Mouse (Mus musculus) kidney, postnatal 0 days (tissue): ENCODE data around the gene Erc2. TPM values are rescaled to one million over a fixed set of nuclear protein-coding genes. Genes with fewer than 3 reads are reported as not detected.

ENCODE experiments used
- ATAC-seq: fragments of 200-750 bp; cut with Nextera tagmentation; replicated peaks from 2 replicates; pipeline ENCODE4 v1.8.0; 2017; ENCODE audit warnings: low read depth, moderate number of reproducible peaks, moderate TSS enrichment, moderate library complexity; ENCODE audit not compliant: low FRiP score
- DNase-seq: peaks from one replicate; pipeline ENCODE4 v3.0.0-alpha.2; 2016; ENCODE audit warnings: low spot score
- H3K27ac ChIP-seq: fragments of 300-500 bp; sonication (generic); 2 replicates; pipeline ENCODE4 v1.5.1; 2014; ENCODE audit warnings: mild to moderate bottlenecking
- H3K27me3 ChIP-seq: fragments of 300-500 bp; sonication (generic); 2 replicates; pipeline ENCODE4 v1.6.1; 2014; ENCODE audit warnings: low read length, mixed read lengths; ENCODE audit not compliant: insufficient read depth
- H3K36me3 ChIP-seq: fragments of 300-500 bp; sonication (generic); 2 replicates; pipeline ENCODE4 v1.6.1; 2014; ENCODE audit warnings: low read length, mixed read lengths; ENCODE audit not compliant: insufficient read depth
- H3K4me1 ChIP-seq: fragments of 300-500 bp; sonication (generic); replicated peaks from 2 replicates; pipeline ENCODE4 v1.6.1; 2014; ENCODE audit warnings: antibody characterized with exemption, low read length, mixed read lengths; ENCODE audit not compliant: insufficient read depth
- H3K4me2 ChIP-seq: fragments of 300-500 bp; sonication (generic); 2 replicates; pipeline ENCODE4 v1.6.1; 2014; ENCODE audit warnings: mild to moderate bottlenecking, low read length, moderate library complexity, mixed read lengths
- H3K4me3 ChIP-seq: fragments of 300-500 bp; sonication (generic); replicated peaks from 2 replicates; pipeline ENCODE4 v1.5.1; 2014; ENCODE audit warnings: low read depth, low read length
- H3K9ac ChIP-seq: fragments of 300-500 bp; sonication (generic); 2 replicates; pipeline ENCODE4 v1.6.1; 2014; ENCODE audit warnings: low read depth, low read length
- H3K9me3 ChIP-seq: fragments of 300-500 bp; sonication (generic); replicated peaks from 2 replicates; pipeline ENCODE4 v1.6.1; 2016; ENCODE audit warnings: low read length, inconsistent platforms, mixed read lengths
- CTCF ChIP-seq: IDR thresholded peaks from 2 replicates; pipeline ENCODE4 v1.5.1; 2016; ENCODE audit warnings: antibody characterized with exemption, low read depth, mild to moderate bottlenecking, moderate library complexity
- WGBS: fragments of 180-500 bp; shearing (Covaris S2); extraction: QIAGEN DNeasy Blood & Tissue Kit; methylation state at CpG from one replicate; pipeline ENCODE4 v1.1.7; 2014; 5-methylcytosine and 5-hydroxymethylcytosine counted together
- polyA plus RNA-seq: library from polyadenylated mRNA; unstranded; fragments of >200 nt; fragmentation: Nextera tagmentation; extraction: Ambion mirVana; gene quantifications from 2 replicates; pipeline ENCODE4 v1.2.1, GENCODE M21; 2015

The Erc2 gene
- polyA plus RNA-seq, 1 experiment from 2014 or later, result 6.8 TPM

- H3K9ac ChIP-seq, result no peak overlapping the region
- WGBS, result 79% methylated on average over 7 of the region's 7 CpGs
- no peak overlapping the region for H3K4me2 ChIP-seq
- no peaks in the 10 kb centered on the region for H3K36me3 ChIP-seq
- DNase-seq (no peak), ATAC-seq (no peak)
- TF ChIP-seq CTCF, result no peak
- H3K27me3 ChIP-seq, result no peaks in the 10 kb centered on the region
- H3K9me3 ChIP-seq, result no peaks in the 10 kb centered on the region
- no peak overlapping the region for H3K4me3 ChIP-seq
- no peak overlapping the region for H3K27ac ChIP-seq
- no peaks in the 10 kb centered on the region; the same call in 1 of the 2 replicates for H3K4me1 ChIP-seq
Measured at GRCm38 (mm10) chr14:28326456-28326855, 704.2 kb downstream of the Erc2 start.

- Histone ChIP-seq H3K9ac (no peak overlapping the region), H3K36me3 (no peaks in the 10 kb centered on the region), H3K4me3 (no peak overlapping the region), H3K4me2 (no peak overlapping the region), H3K27me3 (no peaks in the 10 kb centered on the region), H3K9me3 (no peaks in the 10 kb centered on the region), H3K4me1 (no peaks in the 10 kb centered on the region; the same call in 1 of the 2 replicates), H3K27ac (no peak overlapping the region)
- TF ChIP-seq CTCF, result no peak
- DNase-seq (no peak), ATAC-seq (no peak)
- 64% methylated on average over 8 of the region's 8 CpGs for WGBS
Measured at GRCm38 (mm10) chr14:28328512-28328911, 706.3 kb downstream of the Erc2 start.

GRCm38 (mm10) chr14:28331108-28331507, 708.9 kb downstream of the Erc2 start:
- no peaks in the 10 kb centered on the region for H3K9me3 ChIP-seq
- H3K4me1 ChIP-seq, result no peaks in the 10 kb centered on the region
- WGBS, result 73% methylated on average over 5 of the region's 5 CpGs
- no peak overlapping the region for H3K27ac ChIP-seq
- no peaks in the 10 kb centered on the region for H3K36me3 ChIP-seq
- no peak overlapping the region for H3K4me2 ChIP-seq
- H3K27me3 ChIP-seq, result no peaks in the 10 kb centered on the region
- no peak overlapping the region for H3K4me3 ChIP-seq
- no peak overlapping the region for H3K9ac ChIP-seq
- TF ChIP-seq CTCF, result no peak
- ATAC-seq, result no peak
- DNase-seq, result no peak

- no peaks in the 10 kb centered on the region for H3K9me3 ChIP-seq
- H3K27me3 ChIP-seq, result no peaks in the 10 kb centered on the region
- DNase-seq (peak; percentile 27), ATAC-seq (no peak)
- no peak overlapping the region for H3K9ac ChIP-seq
- no peak overlapping the region for H3K4me2 ChIP-seq
- TF ChIP-seq CTCF, result no peak
- WGBS, result 40% methylated on average over 3 of the region's 3 CpGs
- H3K4me1 ChIP-seq, result no peaks in the 10 kb centered on the region
- H3K36me3 ChIP-seq, result no peaks in the 10 kb centered on the region
- no peak overlapping the region for H3K27ac ChIP-seq
- H3K4me3 ChIP-seq, result no peak overlapping the region
Measured at GRCm38 (mm10) chr14:28332351-28332953, 710.2 kb downstream of the Erc2 start.

GRCm38 (mm10) chr14:28339146-28339545, 716.9 kb downstream of the Erc2 start:
- no peak overlapping the region for H3K9ac ChIP-seq
- no peak for TF ChIP-seq CTCF
- H3K4me1 ChIP-seq, result no peaks in the 10 kb centered on the region
- no peak overlapping the region for H3K27ac ChIP-seq
- H3K36me3 ChIP-seq, result no peaks in the 10 kb centered on the region
- no peak overlapping the region for H3K4me3 ChIP-seq
- DNase-seq, result no peak
- no peak for ATAC-seq
- no peak overlapping the region for H3K4me2 ChIP-seq
- no peaks in the 10 kb centered on the region for H3K9me3 ChIP-seq
- WGBS, result 94% methylated on average over 3 of the region's 3 CpGs
- H3K27me3 ChIP-seq, result no peaks in the 10 kb centered on the region

GRCm38 (mm10) chr14:28349129-28349528, 726.9 kb downstream of the Erc2 start:
- Histone ChIP-seq H3K4me3 (no peak overlapping the region), H3K27me3 (no peaks in the 10 kb centered on the region), H3K9me3 (no peaks in the 10 kb centered on the region), H3K4me2 (no peak overlapping the region), H3K36me3 (no peaks in the 10 kb centered on the region), H3K27ac (no peak overlapping the region), H3K4me1 (no peaks in the 10 kb centered on the region), H3K9ac (no peak overlapping the region)
- DNase-seq (no peak), ATAC-seq (no peak)
- WGBS, result 79% methylated on average over 1 of the region's 1 CpGs
- no peak for TF ChIP-seq CTCF

GRCm38 (mm10) chr14:28356031-28356430, 733.8 kb downstream of the Erc2 start:
- H3K36me3 ChIP-seq, result no peaks in the 10 kb centered on the region
- no peak overlapping the region for H3K27ac ChIP-seq
- ATAC-seq (no peak), DNase-seq (peak; percentile 48)
- H3K27me3 ChIP-seq, result no peaks in the 10 kb centered on the region
- TF ChIP-seq CTCF, result no peak
- H3K4me3 ChIP-seq, result no peak overlapping the region
- no peaks in the 10 kb centered on the region for H3K9me3 ChIP-seq
- no peak overlapping the region for H3K9ac ChIP-seq
- H3K4me2 ChIP-seq, result no peak overlapping the region
- no peaks in the 10 kb centered on the region for H3K4me1 ChIP-seq
